Mouse (Mus musculus): ENCODE data around the gene Hmgb3.

DNA sequence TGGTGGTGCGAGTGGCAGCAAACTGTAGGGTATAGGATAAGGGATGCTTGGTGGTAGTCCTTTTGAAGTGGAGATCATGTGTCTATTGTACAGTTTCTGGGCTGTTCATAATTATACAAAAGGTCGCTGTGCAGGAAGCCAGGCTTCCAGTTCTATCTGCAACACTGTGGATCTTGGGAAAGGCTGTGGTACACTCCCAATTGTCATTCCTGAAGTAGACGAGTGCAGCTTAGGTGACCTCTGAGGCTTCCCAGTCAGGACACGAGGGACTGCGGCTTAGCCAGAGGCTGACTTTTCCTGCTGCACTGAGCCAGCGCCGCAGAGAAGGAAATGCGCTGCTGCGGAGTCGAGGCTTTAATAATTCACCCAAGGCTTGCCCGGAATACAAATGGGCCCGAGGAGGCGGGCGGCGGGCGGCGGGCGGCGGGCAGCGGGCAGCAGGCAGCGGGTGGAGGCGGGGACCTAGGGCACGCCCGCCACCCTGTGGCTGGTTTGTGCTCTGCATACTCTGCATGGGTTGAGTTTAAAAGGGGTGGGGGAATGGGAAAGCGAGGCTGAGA is 45.4 kb downstream of the Hmgb3 start:
- no peak for TF ChIP-seq POLR2A (IDR thresholded peaks at IDR 0.05; ENCODE audit: borderline replicate concordance, control insufficient read depth, low read depth, low read length)
- TF ChIP-seq CTCF (IDR thresholded peaks at IDR 0.05; ENCODE audit: control insufficient read depth, insufficient read depth, low read length) = peak; percentile 58
